Comparison of ENCODE assay signal across 29 mouse cellular contexts in genomic region chr1:129887861-129888260, GRCm38 (mm10).
DNase-seq lines count a peak whose midpoint lies in the region; ATAC-seq and TF ChIP-seq lines count a peak whose summit lies in the region.
"Had no signal": no experiment of that assay in that cellular context is flagged by ENCODE, and none has a peak within 500 bp of the region (broad histone marks: within the 10 kb centered on the region; RNA-seq: fewer than 3 reads in every experiment).

No protein-coding gene starts in this region.

- TF ChIP-seq CTCF in hindbrain, postnatal 0 days (IDR thresholded peaks at IDR 0.05; ENCODE audit: low read depth) = no peak
- no peak for TF ChIP-seq CTCF in Patski (IDR thresholded peaks at IDR 0.05)

- no peak overlapping the region for H3K4me2 ChIP-seq in forebrain, embryonic 16.5 days (ENCODE audit: low read length)
- no peak overlapping the region for H3K4me2 ChIP-seq in forebrain, embryonic 13.5 days
- H3K4me2 ChIP-seq in hindbrain, postnatal 0 days (ENCODE audit: low read depth, low read length) = no peak overlapping the region
- H3K4me2 ChIP-seq in hindbrain, embryonic 11.5 days (replicated peaks; ENCODE audit: low read depth, low read length) = no peak overlapping the region
- H3K4me2 ChIP-seq in midbrain, embryonic 11.5 days = no peak overlapping the region
- no peak overlapping the region for H3K4me2 ChIP-seq in midbrain, embryonic 14.5 days (ENCODE audit: low read length)
- H3K4me2 ChIP-seq: embryonic facial prominence, embryonic 13.5 days; heart, embryonic 15.5 days; hindbrain, embryonic 15.5 days; intestine, embryonic 15.5 days; kidney, embryonic 15.5 days; midbrain, embryonic 15.5 days; neural tube, embryonic 15.5 days had no signal

- POLR2A ChIA-PET in Patski (lab: Charles Lee) = no interaction called here

- no peak overlapping the region for H3K4me3 ChIP-seq in forebrain, embryonic 16.5 days (replicated peaks; ENCODE audit: low read length)
- H3K4me3 ChIP-seq in forebrain, embryonic 13.5 days = no peak overlapping the region
- no peak overlapping the region for H3K4me3 ChIP-seq in hindbrain, postnatal 0 days (ENCODE audit: low read length)
- no peak overlapping the region for H3K4me3 ChIP-seq in hindbrain, embryonic 11.5 days (ENCODE audit: low read depth, low read length)
- H3K4me3 ChIP-seq in midbrain, embryonic 11.5 days (ENCODE audit: low read depth, low read length) = no peak overlapping the region
- no peak overlapping the region for H3K4me3 ChIP-seq in midbrain, embryonic 14.5 days (replicated peaks; ENCODE audit: low read depth, low read length)
- H3K4me3 ChIP-seq: embryonic facial prominence, embryonic 13.5 days; heart, embryonic 10.5 days; heart, embryonic 15.5 days; hindbrain, embryonic 15.5 days; intestine, embryonic 15.5 days; kidney, embryonic 15.5 days; midbrain, embryonic 15.5 days; neural tube, embryonic 15.5 days had no signal

- no peak overlapping the region for H3K9ac ChIP-seq in forebrain, embryonic 16.5 days (replicated peaks; ENCODE audit: low read depth, low read length)
- no peak overlapping the region for H3K9ac ChIP-seq in forebrain, embryonic 13.5 days
- H3K9ac ChIP-seq in hindbrain, postnatal 0 days (replicated peaks; ENCODE audit: low read length) = no peak overlapping the region
- no peak overlapping the region for H3K9ac ChIP-seq in hindbrain, embryonic 11.5 days (ENCODE audit: low read depth, low read length)
- no peak overlapping the region for H3K9ac ChIP-seq in midbrain, embryonic 11.5 days (ENCODE audit: low read length)
- no peak overlapping the region for H3K9ac ChIP-seq in midbrain, embryonic 14.5 days (replicated peaks; ENCODE audit: low read length)
- H3K9ac ChIP-seq: embryonic facial prominence, embryonic 13.5 days; heart, embryonic 15.5 days; hindbrain, embryonic 15.5 days; intestine, embryonic 15.5 days; kidney, embryonic 15.5 days; liver, embryonic 14.5 days; midbrain, embryonic 15.5 days; neural tube, embryonic 15.5 days had no signal

- CTCF ChIA-PET in Patski (lab: Charles Lee) = no interaction called here

- no peak overlapping the region for H3K27ac ChIP-seq in forebrain, embryonic 16.5 days (ENCODE audit: low read length)
- H3K27ac ChIP-seq in forebrain, embryonic 13.5 days = no peak overlapping the region
- no peak overlapping the region for H3K27ac ChIP-seq in hindbrain, postnatal 0 days
- no peak overlapping the region for H3K27ac ChIP-seq in hindbrain, embryonic 11.5 days (ENCODE audit: low read depth, low read length)
- no peak overlapping the region for H3K27ac ChIP-seq in midbrain, embryonic 11.5 days (ENCODE audit: low read depth, low read length)
- H3K27ac ChIP-seq in midbrain, embryonic 14.5 days (replicated peaks; ENCODE audit: low read depth, low read length) = no peak overlapping the region
- H3K27ac ChIP-seq: embryonic facial prominence, embryonic 13.5 days; heart, embryonic 10.5 days; heart, embryonic 15.5 days; hindbrain, embryonic 15.5 days; intestine, embryonic 15.5 days; kidney, embryonic 15.5 days; liver, embryonic 14.5 days; macrophage; midbrain, embryonic 15.5 days; neural tube, embryonic 15.5 days had no signal

- H3K36me3 ChIP-seq in forebrain, embryonic 16.5 days (ENCODE audit: control insufficient read depth, insufficient read depth) = no peaks in the 10 kb centered on the region
- H3K36me3 ChIP-seq in forebrain, embryonic 13.5 days (ENCODE audit: poor library complexity, severe bottlenecking) = no peaks in the 10 kb centered on the region
- no peaks in the 10 kb centered on the region for H3K36me3 ChIP-seq in hindbrain, postnatal 0 days (ENCODE audit: insufficient read depth, low read length)
- H3K36me3 ChIP-seq in hindbrain, embryonic 11.5 days (ENCODE audit: control insufficient read depth, insufficient read depth, low read length) = no peaks in the 10 kb centered on the region
- H3K36me3 ChIP-seq in midbrain, embryonic 11.5 days (ENCODE audit: control insufficient read depth, insufficient read depth, low read length) = no peaks in the 10 kb centered on the region
- no peaks in the 10 kb centered on the region for H3K36me3 ChIP-seq in midbrain, embryonic 14.5 days (ENCODE audit: control insufficient read depth, insufficient read depth, low read length)
- H3K36me3 ChIP-seq: embryonic facial prominence, embryonic 13.5 days; heart, embryonic 10.5 days; heart, embryonic 15.5 days; hindbrain, embryonic 15.5 days; intestine, embryonic 15.5 days; kidney, embryonic 15.5 days; midbrain, embryonic 15.5 days; neural tube, embryonic 15.5 days had no signal

- H3K27me3 ChIP-seq in forebrain, embryonic 16.5 days (replicated peaks; ENCODE audit: control insufficient read depth, insufficient read depth, low read length) = no peaks in the 10 kb centered on the region
- H3K27me3 ChIP-seq in forebrain, embryonic 13.5 days = no peaks in the 10 kb centered on the region
- no peaks in the 10 kb centered on the region for H3K27me3 ChIP-seq in hindbrain, postnatal 0 days (ENCODE audit: insufficient read depth, low read length)
- H3K27me3 ChIP-seq in hindbrain, embryonic 11.5 days (ENCODE audit: control insufficient read depth, insufficient read depth, low read length) = no peaks in the 10 kb centered on the region
- H3K27me3 ChIP-seq in midbrain, embryonic 11.5 days (ENCODE audit: control insufficient read depth, insufficient read depth, low read length) = no peaks in the 10 kb centered on the region
- no peaks in the 10 kb centered on the region for H3K27me3 ChIP-seq in midbrain, embryonic 14.5 days (ENCODE audit: control insufficient read depth, insufficient read depth, low read length)
- no peaks in the 10 kb centered on the region for H3K27me3 ChIP-seq in Patski
- H3K27me3 ChIP-seq: embryonic facial prominence, embryonic 13.5 days; heart, embryonic 15.5 days; hindbrain, embryonic 15.5 days; intestine, embryonic 15.5 days; kidney, embryonic 15.5 days; midbrain, embryonic 15.5 days; neural tube, embryonic 15.5 days had no signal

- ATAC-seq in forebrain, embryonic 16.5 days = peak; percentile 81
- no peak; the same call in 1 of the 2 replicates for ATAC-seq in forebrain, embryonic 13.5 days
- no peak for ATAC-seq in hindbrain, postnatal 0 days
- no peak for ATAC-seq in hindbrain, embryonic 11.5 days (ENCODE audit: low FRiP score)
- no peak for ATAC-seq in midbrain, embryonic 11.5 days (ENCODE audit: low FRiP score)
- no peak for ATAC-seq in midbrain, embryonic 14.5 days (ENCODE audit: low FRiP score, low TSS enrichment)
- ATAC-seq in Patski = peak; percentile 93
- ATAC-seq: intestine, embryonic 15.5 days; midbrain, embryonic 15.5 days had no signal

- DNase-seq in hindbrain, postnatal 0 days (ENCODE audit: low spot score) = peak; percentile 23
- DNase-seq in hindbrain, embryonic 11.5 days (ENCODE audit: low spot score) = no peak
- DNase-seq in midbrain, embryonic 11.5 days (ENCODE audit: low spot score, missing footprints) = peak; percentile 35
- no peak for DNase-seq in midbrain, embryonic 14.5 days
- DNase-seq in Patski (ENCODE audit: low read depth, low spot score) = no peak
- no peak for DNase-seq in spleen, postnatal 14 days (ENCODE audit: low spot score in 2 of 2)
- DNase-seq: adrenal gland, adult 8-10 months; cerebellum, adult 11 months; cerebellum, adult 9-10 months; cerebellum, postnatal 36 days; gastrocnemius, postnatal 10 days; heart, postnatal 36 days; layer of hippocampus, postnatal 36 days; left cerebral cortex, postnatal 4 days; lung, adult 2 months; lung, postnatal 10 days; thymus, postnatal 4 days had no signal

- in situ Hi-C loops in Patski (cut with MboI; ENCODE audit: low pct_unique_long_range_greater_than_20kb) = no loop called here

- H3K4me1 ChIP-seq in forebrain, embryonic 16.5 days (replicated peaks; ENCODE audit: control insufficient read depth, insufficient read depth, low read length) = 0 out of 2 replicates have a peak, but pooled peaks cover 3% of the 10 kb centered on the region
- H3K4me1 ChIP-seq in forebrain, embryonic 13.5 days = no peaks in the 10 kb centered on the region
- no peaks in the 10 kb centered on the region for H3K4me1 ChIP-seq in hindbrain, postnatal 0 days (ENCODE audit: insufficient read depth, low read length)
- H3K4me1 ChIP-seq in hindbrain, embryonic 11.5 days (replicated peaks; ENCODE audit: control insufficient read depth, insufficient read depth, low read length) = no peaks in the 10 kb centered on the region
- H3K4me1 ChIP-seq in midbrain, embryonic 11.5 days (ENCODE audit: control insufficient read depth, insufficient read depth, low read length) = no peaks in the 10 kb centered on the region
- no peaks in the 10 kb centered on the region for H3K4me1 ChIP-seq in midbrain, embryonic 14.5 days (ENCODE audit: control insufficient read depth, insufficient read depth, low read length)
- H3K4me1 ChIP-seq: embryonic facial prominence, embryonic 13.5 days; heart, embryonic 10.5 days; heart, embryonic 15.5 days; hindbrain, embryonic 15.5 days; intestine, embryonic 15.5 days; kidney, embryonic 15.5 days; midbrain, embryonic 15.5 days; neural tube, embryonic 15.5 days had no signal

- H3K9me3 ChIP-seq in forebrain, embryonic 16.5 days (ENCODE audit: control insufficient read depth, low read length) = no peaks in the 10 kb centered on the region
- no peaks in the 10 kb centered on the region for H3K9me3 ChIP-seq in forebrain, embryonic 13.5 days (replicated peaks)
- no peaks in the 10 kb centered on the region for H3K9me3 ChIP-seq in hindbrain, postnatal 0 days (ENCODE audit: low read length)
- no peaks in the 10 kb centered on the region for H3K9me3 ChIP-seq in hindbrain, embryonic 11.5 days (ENCODE audit: control insufficient read depth, low read length)
- H3K9me3 ChIP-seq in midbrain, embryonic 11.5 days (ENCODE audit: control insufficient read depth, low read length) = no peaks in the 10 kb centered on the region
- no peaks in the 10 kb centered on the region; the same call in 1 of the 2 replicates for H3K9me3 ChIP-seq in midbrain, embryonic 14.5 days (ENCODE audit: control insufficient read depth, low read length)
- H3K9me3 ChIP-seq: embryonic facial prominence, embryonic 13.5 days; heart, embryonic 10.5 days; heart, embryonic 15.5 days; hindbrain, embryonic 15.5 days; intestine, embryonic 15.5 days; kidney, embryonic 15.5 days; midbrain, embryonic 15.5 days; neural tube, embryonic 15.5 days had no signal

- 41% methylated on average over 1 of the region's 1 CpGs for WGBS in forebrain, embryonic 16.5 days
- 81% methylated on average over 1 of the region's 1 CpGs for WGBS in forebrain, embryonic 13.5 days
- 42% methylated on average over 1 of the region's 1 CpGs for WGBS in hindbrain, postnatal 0 days
- 72% methylated on average over 1 of the region's 1 CpGs for WGBS in hindbrain, embryonic 11.5 days
- 69% methylated on average over 1 of the region's 1 CpGs for WGBS in midbrain, embryonic 11.5 days
- 67% methylated on average over 1 of the region's 1 CpGs for WGBS in midbrain, embryonic 14.5 days

Comparison
In these comparisons a context has a peak if more than half of its experiments do, and no peak if none do; other contexts are left out.
1. ATAC-seq: peak in forebrain, embryonic 16.5 days (single experiment) and Patski (single experiment); none in forebrain, embryonic 13.5 days (single experiment), hindbrain, postnatal 0 days (single experiment), hindbrain, embryonic 11.5 days (single experiment), midbrain, embryonic 11.5 days (single experiment) and midbrain, embryonic 14.5 days (single experiment).
2. DNase-seq: peak in hindbrain, postnatal 0 days (single experiment) and midbrain, embryonic 11.5 days (single experiment); none in hindbrain, embryonic 11.5 days (single experiment), midbrain, embryonic 14.5 days (single experiment), Patski (single experiment) and spleen, postnatal 14 days (0 of 2).